Mouse (Mus musculus): ENCODE results near the gene Zfp791. TPM values are rescaled to one million over a fixed set of nuclear protein-coding genes. Genes with fewer than 3 reads are reported as not detected.

Gene Zfp791
- total and polyA plus RNA-seq, 3 experiments, result 0.03 TPM; not detected in 2

- no peak for DNase-seq (ENCODE audit: low read depth, low spot score)
- no peak overlapping the region for H3K9ac ChIP-seq (ENCODE audit: control insufficient read depth, low read depth, low read length, poor library complexity, severe bottlenecking)
- no peak overlapping the region for H3K4me3 ChIP-seq (ENCODE audit: control insufficient read depth in 1 of 2, insufficient read depth in 1 of 2, low read depth in 2 of 2, low read length in 2 of 2)
- H3K36me3 ChIP-seq (ENCODE audit: control insufficient read depth in 1 of 2, insufficient read depth in 2 of 2, low read length in 2 of 2), result peaks cover 0 to 3% of the 10 kb centered on the region in 2 experiments; a peak in 1 of 4 replicates
- no peak overlapping the region for H3K27ac ChIP-seq (ENCODE audit: control insufficient read depth, low read depth, low read length)
- H3K27me3 ChIP-seq (ENCODE audit: control insufficient read depth in 1 of 2, insufficient read depth in 2 of 2, low read length in 2 of 2), result no peaks in the 10 kb centered on the region
- TF ChIP-seq CHD1 (IDR thresholded peaks at IDR 0.05; ENCODE audit: low read depth, low read length), result no peak
- no peak for TF ChIP-seq TBP (IDR thresholded peaks at IDR 0.05; ENCODE audit: low read depth, low read length)
- TF ChIP-seq MYB (IDR thresholded peaks at IDR 0.05; ENCODE audit: low read depth, low read length), result no peak
- TF ChIP-seq USF1 (IDR thresholded peaks at IDR 0.05; ENCODE audit: low read depth, low read length), result no peak
- no peak for TF ChIP-seq CTCF (IDR thresholded peaks at IDR 0.05 in 2 of 3, conservative IDR thresholded peaks at IDR 0.05 in 1 of 3; ENCODE audit: control insufficient read depth in 1 of 3, insufficient read depth in 1 of 3, low read depth in 2 of 3, low read length in 3 of 3, poor library complexity in 1 of 3, severe bottlenecking in 1 of 3)
- no peak for TF ChIP-seq NRF1 (IDR thresholded peaks at IDR 0.05; ENCODE audit: insufficient read depth, low read depth, low read length, poor library complexity, severe bottlenecking)
- TF ChIP-seq JUND (IDR thresholded peaks at IDR 0.05; ENCODE audit: low read depth, low read length), result no peak
- no peak for TF ChIP-seq MAZ (IDR thresholded peaks at IDR 0.05; ENCODE audit: low read depth, low read length)
- H3K9me3 ChIP-seq (replicated peaks; ENCODE audit: insufficient read depth, low read length), result no peaks in the 10 kb centered on the region; the same call in 1 of the 2 replicates
- H3K4me1 ChIP-seq (ENCODE audit: control insufficient read depth in 1 of 2, insufficient read depth in 2 of 2, low read length in 2 of 2), result peaks cover 0 to 3% of the 10 kb centered on the region in 2 experiments; a peak in 1 of 4 replicates
- no peaks in the 10 kb centered on the region for H3K79me2 ChIP-seq (ENCODE audit: control insufficient read depth, insufficient read depth, low read length, poor library complexity)
Observed at GRCm38 (mm10) chr8:85096850-85097249, 26.0 kb downstream of the Zfp791 start.

- no peak overlapping the region for H3K9ac ChIP-seq (ENCODE audit: control insufficient read depth, low read depth, low read length, poor library complexity, severe bottlenecking)
- H3K4me3 ChIP-seq (ENCODE audit: control insufficient read depth in 1 of 2, insufficient read depth in 1 of 2, low read depth in 2 of 2, low read length in 2 of 2), result no peak overlapping the region
- no peaks in the 10 kb centered on the region for H3K9me3 ChIP-seq (replicated peaks; ENCODE audit: insufficient read depth, low read length)
- H3K27ac ChIP-seq (ENCODE audit: control insufficient read depth, low read depth, low read length), result no peak overlapping the region
- peaks cover 0 to 3% of the 10 kb centered on the region in 2 experiments; a peak in 1 of 4 replicates for H3K36me3 ChIP-seq (ENCODE audit: control insufficient read depth in 1 of 2, insufficient read depth in 2 of 2, low read length in 2 of 2)
- no peaks in the 10 kb centered on the region for H3K27me3 ChIP-seq (ENCODE audit: control insufficient read depth in 1 of 2, insufficient read depth in 2 of 2, low read length in 2 of 2)
- no peaks in the 10 kb centered on the region for H3K79me2 ChIP-seq (ENCODE audit: control insufficient read depth, insufficient read depth, low read length, poor library complexity)
- DNase-seq (ENCODE audit: low read depth, low spot score), result no peak
- peaks cover 0 to 3% of the 10 kb centered on the region in 2 experiments; a peak in 1 of 4 replicates for H3K4me1 ChIP-seq (ENCODE audit: control insufficient read depth in 1 of 2, insufficient read depth in 2 of 2, low read length in 2 of 2)
- TF ChIP-seq SMC3 (IDR thresholded peaks at IDR 0.05; ENCODE audit: low read depth, low read length), result no peak
- no peak for TF ChIP-seq NELFE (IDR thresholded peaks at IDR 0.05; ENCODE audit: low read depth, low read length)
- TF ChIP-seq USF2 (IDR thresholded peaks at IDR 0.05; ENCODE audit: borderline replicate concordance in 1 of 2, insufficient read depth in 1 of 2, low read depth in 1 of 2, low read length in 2 of 2), result no peak
- TF ChIP-seq MAZ (IDR thresholded peaks at IDR 0.05; ENCODE audit: low read depth, low read length), result no peak
- TF ChIP-seq MYC (IDR thresholded peaks at IDR 0.05; ENCODE audit: low read depth, low read length), result no peak
Observed at GRCm38 (mm10) chr8:85096196-85096595, 26.7 kb downstream of the Zfp791 start.

GRCm38 (mm10) chr8:85095566-85095965, 27.3 kb downstream of the Zfp791 start:
- Histone ChIP-seq H3K4me3 (ENCODE audit: control insufficient read depth in 1 of 2, insufficient read depth in 1 of 2, low read depth in 2 of 2, low read length in 2 of 2) (no peak overlapping the region), H3K9ac (ENCODE audit: control insufficient read depth, low read depth, low read length, poor library complexity, severe bottlenecking) (no peak overlapping the region), H3K9me3 (replicated peaks; ENCODE audit: insufficient read depth, low read length) (no peaks in the 10 kb centered on the region), H3K79me2 (ENCODE audit: control insufficient read depth, insufficient read depth, low read length, poor library complexity) (no peaks in the 10 kb centered on the region), H3K4me1 (ENCODE audit: control insufficient read depth in 1 of 2, insufficient read depth in 2 of 2, low read length in 2 of 2) (peaks cover 0 to 3% of the 10 kb centered on the region in 2 experiments; a peak in 1 of 4 replicates), H3K36me3 (ENCODE audit: control insufficient read depth in 1 of 2, insufficient read depth in 2 of 2, low read length in 2 of 2) (peaks cover 0 to 3% of the 10 kb centered on the region in 2 experiments; a peak in 1 of 4 replicates), H3K27me3 (ENCODE audit: control insufficient read depth in 1 of 2, insufficient read depth in 2 of 2, low read length in 2 of 2) (no peaks in the 10 kb centered on the region), H3K27ac (ENCODE audit: control insufficient read depth, low read depth, low read length) (no peak overlapping the region)
- DNase-seq (ENCODE audit: low read depth, low spot score), result no peak
- TF ChIP-seq MYC (IDR thresholded peaks at IDR 0.05; ENCODE audit: low read depth, low read length) (no peak), SIN3A (IDR thresholded peaks at IDR 0.05; ENCODE audit: low read length) (no peak), MYB (IDR thresholded peaks at IDR 0.05; ENCODE audit: low read depth, low read length) (no peak)

All from MEL (cell line).